Mouse (Mus musculus) olfactory bulb, adult 2 months (tissue): ENCODE results near the gene Tprn.

Experiments
- CTCF ChIP-seq: fragments of 200-500 bp; IDR thresholded peaks from 2 replicates; pipeline ENCODE4 v1.5.1; 2012; ENCODE audit warnings: low read depth, mild to moderate bottlenecking, low read length, moderate library complexity; ENCODE audit not compliant: insufficient read depth
- POLR2A ChIP-seq: fragments of 200-500 bp; IDR thresholded peaks from 2 replicates; pipeline ENCODE4 v1.6.1; 2012; ENCODE audit warnings: mild to moderate bottlenecking, low read depth, low read length, moderate library complexity; ENCODE audit not compliant: insufficient read depth

DNA sequence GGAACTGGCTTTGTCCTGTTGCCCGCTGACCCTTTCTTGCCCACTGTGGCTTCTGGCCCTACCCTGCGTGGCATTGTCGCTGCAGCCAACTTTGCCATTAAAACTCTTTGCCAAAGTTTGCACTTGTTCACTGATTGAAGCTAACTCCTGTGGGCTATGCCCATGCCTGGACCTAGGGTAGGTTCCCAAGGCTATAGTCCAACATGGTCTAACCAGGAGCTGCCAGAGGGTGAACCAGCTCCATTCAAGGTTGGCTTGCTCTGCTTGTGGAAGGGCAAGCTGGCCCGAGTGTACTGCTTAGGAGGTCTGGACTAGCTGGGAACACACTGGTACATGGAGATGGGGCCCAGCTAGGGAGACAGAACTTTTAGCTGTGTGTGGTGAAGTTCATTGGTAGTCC lies 18.3 kb upstream of the Tprn start:
- TF ChIP-seq CTCF = no peak
- no peak for TF ChIP-seq POLR2A
